Mouse (Mus musculus) heart, embryonic 12.5 days (tissue): Measurements from ENCODE around the gene Elob. TPM values are rescaled to one million over a fixed set of nuclear protein-coding genes. Genes with fewer than 3 reads are reported as not detected.

Experiments used
- ATAC-seq: fragments of 200-750 bp; cut with Nextera tagmentation; 2 replicates; pipeline ENCODE4 v1.8.0; 2017; ENCODE audit warnings: moderate TSS enrichment, moderate library complexity; ENCODE audit not compliant: insufficient number of reproducible peaks, low FRiP score
- H3K27ac ChIP-seq: fragments of 300-500 bp; sonication (generic); 2 replicates; pipeline ENCODE4 v1.5.1; 2016; ENCODE audit warnings: mild to moderate bottlenecking, moderate library complexity; ENCODE audit not compliant: poor library complexity, severe bottlenecking
- H3K27me3 ChIP-seq: fragments of 300-500 bp; sonication (generic); replicated peaks from 2 replicates; pipeline ENCODE4 v1.6.1; 2016; ENCODE audit warnings: mild to moderate bottlenecking, moderate library complexity
- H3K36me3 ChIP-seq: fragments of 300-500 bp; sonication (generic); 2 replicates; pipeline ENCODE4 v1.6.1; 2016; ENCODE audit warnings: mild to moderate bottlenecking, moderate library complexity
- H3K4me1 ChIP-seq: fragments of 300-500 bp; sonication (generic); replicated peaks from 2 replicates; pipeline ENCODE4 v1.6.1; 2016; ENCODE audit warnings: mild to moderate bottlenecking
- H3K4me2 ChIP-seq: fragments of 300-500 bp; sonication (generic); 2 replicates; pipeline ENCODE4 v1.6.1; 2016; ENCODE audit warnings: mild to moderate bottlenecking, moderate library complexity
- H3K4me3 ChIP-seq: fragments of 300-500 bp; sonication (generic); 2 replicates; pipeline ENCODE4 v1.5.1; 2016; ENCODE audit warnings: mild to moderate bottlenecking
- H3K9ac ChIP-seq: fragments of 300-500 bp; sonication (generic); 2 replicates; pipeline ENCODE4 v1.6.1; 2016; ENCODE audit warnings: mild to moderate bottlenecking, moderate library complexity
- H3K9me3 ChIP-seq: fragments of 300-500 bp; sonication (generic); replicated peaks from 2 replicates; pipeline ENCODE4 v1.6.1; 2016; ENCODE audit warnings: mild to moderate bottlenecking, moderate library complexity
- WGBS: fragments of 180-500 bp; shearing (Covaris S2); methylation state at CpG from one replicate; pipeline ENCODE4 v1.1.7; 2016; 5-methylcytosine and 5-hydroxymethylcytosine counted together
- microRNA-seq: library from miRNA; unstranded; fragments of <30 nt; microRNA quantifications from one replicate; pipeline ENCODE4, GENCODE M21; 2017
- polyA plus RNA-seq: library from polyadenylated mRNA; unstranded; fragments of >200 nt; fragmentation: Nextera tagmentation; extraction: Ambion mirVana; gene quantifications from 2 replicates; pipeline ENCODE4 v1.2.1, GENCODE M21; 2016

The Elob gene
- polyA plus RNA-seq, 1 experiment from 2014 or later = 903 TPM

- Histone ChIP-seq H3K9me3 (no peaks in the 10 kb centered on the region), H3K27me3 (no peaks in the 10 kb centered on the region), H3K27ac (no peak overlapping the region), H3K9ac (no peak overlapping the region), H3K4me3 (no peak overlapping the region), H3K4me1 (0 out of 2 replicates have a peak, but pooled peaks cover 4% of the 10 kb centered on the region), H3K36me3 (no peaks in the 10 kb centered on the region), H3K4me2 (no peak overlapping the region)
- ATAC-seq = no peak
Measured at GRCm38 (mm10) chr17:23783352-23783751, 45.6 kb downstream of the Elob start.

GRCm38 (mm10) chr17:23778447-23778846, 50.5 kb downstream of the Elob start:
- Histone ChIP-seq H3K4me1 (no peaks in the 10 kb centered on the region), H3K27ac (no peak overlapping the region), H3K4me3 (no peak overlapping the region), H3K9me3 (no peaks in the 10 kb centered on the region), H3K36me3 (no peaks in the 10 kb centered on the region), H3K9ac (no peak overlapping the region), H3K4me2 (no peak overlapping the region), H3K27me3 (no peaks in the 10 kb centered on the region)
- WGBS = 55% methylated on average over 2 of the region's 2 CpGs
- ATAC-seq = no peak

GRCm38 (mm10) chr17:23777141-23777540, 51.8 kb downstream of the Elob start:
- no peaks in the 10 kb centered on the region for H3K9me3 ChIP-seq
- H3K36me3 ChIP-seq = no peaks in the 10 kb centered on the region
- ATAC-seq = no peak
- WGBS = 58% methylated on average over 2 of the region's 2 CpGs
- no peaks in the 10 kb centered on the region for H3K4me1 ChIP-seq
- H3K27me3 ChIP-seq = no peaks in the 10 kb centered on the region
- H3K9ac ChIP-seq = no peak overlapping the region
- H3K4me2 ChIP-seq = no peak overlapping the region
- no peak overlapping the region for H3K27ac ChIP-seq
- H3K4me3 ChIP-seq = no peak overlapping the region

- no peak overlapping the region for H3K27ac ChIP-seq
- H3K4me1 ChIP-seq = no peaks in the 10 kb centered on the region
- H3K27me3 ChIP-seq = no peaks in the 10 kb centered on the region
- no peak overlapping the region for H3K4me3 ChIP-seq
- no peak overlapping the region for H3K4me2 ChIP-seq
- no peaks in the 10 kb centered on the region for H3K9me3 ChIP-seq
- no peak for ATAC-seq
- WGBS = 73% methylated on average over 10 of the region's 10 CpGs
- no peak overlapping the region for H3K9ac ChIP-seq
- no peaks in the 10 kb centered on the region for H3K36me3 ChIP-seq
Measured at GRCm38 (mm10) chr17:23776216-23776615, 52.7 kb downstream of the Elob start.

Small RNA genes within 50 kb of the gene (microRNA-seq; reads per million reads assigned to microRNA genes)
- 1.2 reads per million for gene Mir5125

Other genes starting within 250 kb of the Elob start
- gene Zfp13, start 229.6 kb downstream of the Elob start, polyA plus RNA-seq = 9.1 and 10.7 TPM in 2 replicates
- gene Zscan10, start 228.3 kb downstream of the Elob start, polyA plus RNA-seq = not detected in 2 replicates
- gene Mmp25, start 183.9 kb downstream of the Elob start, polyA plus RNA-seq = 0.42 and 0.75 TPM in 2 replicates
- 0.36 TPM in 1 of 2 replicates, not detected in the other for gene Bicdl2, start 168.6 kb downstream of the Elob start, polyA plus RNA-seq
- gene Hcfc1r1, start 155.5 kb downstream of the Elob start, polyA plus RNA-seq = 334 and 337 TPM in 2 replicates
- 35.8 and 39.1 TPM in 2 replicates for gene Thoc6, start 155.3 kb downstream of the Elob start, polyA plus RNA-seq
- 117 and 119 TPM in 2 replicates for gene Tnfrsf12a, start 151.7 kb downstream of the Elob start, polyA plus RNA-seq
- gene Cldn6, start 149.9 kb downstream of the Elob start, polyA plus RNA-seq = 2.2 and 3.1 TPM in 2 replicates
- not detected in 2 replicates for gene Cldn9, start 145.1 kb downstream of the Elob start, polyA plus RNA-seq
- gene 1520401A03Rik, start 106.4 kb downstream of the Elob start, polyA plus RNA-seq = 0.18 TPM in 1 of 2 replicates, not detected in the other
- gene Pkmyt1, start 102.8 kb downstream of the Elob start, polyA plus RNA-seq = 32.4 and 32.7 TPM in 2 replicates
- 10.3 and 11.2 TPM in 2 replicates for gene Paqr4, start 88.3 kb downstream of the Elob start, polyA plus RNA-seq
- 0.17 and 0.33 TPM in 2 replicates for gene Kremen2, start 83.3 kb downstream of the Elob start, polyA plus RNA-seq
- gene Flywch1, start 57.5 kb downstream of the Elob start, polyA plus RNA-seq = 64.1 and 67.5 TPM in 2 replicates
- gene Flywch2, start 43.1 kb downstream of the Elob start, polyA plus RNA-seq = 6.9 and 7.3 TPM in 2 replicates
- 399 TPM in 2 replicates for gene Srrm2, start 38.6 kb downstream of the Elob start, polyA plus RNA-seq
- not detected in 2 replicates for gene Prss33, start 6.9 kb upstream of the Elob start, polyA plus RNA-seq
- not detected in 2 replicates for gene Prss32, start 14.7 kb upstream of the Elob start, polyA plus RNA-seq
- 0.36 TPM in 1 of 2 replicates, not detected in the other for gene Prss41, start 15.0 kb upstream of the Elob start, polyA plus RNA-seq
- gene Prss21, start 38.9 kb upstream of the Elob start, polyA plus RNA-seq = not detected in 2 replicates
- not detected in 2 replicates for gene Dcpp1, start 51.7 kb upstream of the Elob start, polyA plus RNA-seq
- gene Dcpp2, start 51.7 kb upstream of the Elob start, polyA plus RNA-seq = not detected in 2 replicates
- gene Dcpp3, start 88.3 kb upstream of the Elob start, polyA plus RNA-seq = not detected in 2 replicates
- gene Sbp, start 112.5 kb upstream of the Elob start, polyA plus RNA-seq = not detected in 2 replicates
- gene Sbpl, start 126.1 kb upstream of the Elob start, polyA plus RNA-seq = not detected in 2 replicates
- gene Prss30, start 151.4 kb upstream of the Elob start, polyA plus RNA-seq = not detected in 2 replicates
- gene Prss22, start 169.0 kb upstream of the Elob start, polyA plus RNA-seq = 0.29 TPM in 1 of 2 replicates, not detected in the other
- gene Prss27, start 209.0 kb upstream of the Elob start, polyA plus RNA-seq = 0.35 and 0.41 TPM in 2 replicates
- gene Kctd5, start 244.3 kb upstream of the Elob start, polyA plus RNA-seq = 49.0 and 49.2 TPM in 2 replicates